ENCODE assay signal across 14 mouse cellular contexts in genomic region chr10:68061249-68061615, GRCm38 (mm10).
A peak's percentile ranks its signal among the peaks of the same experiment; 100 is the strongest.
DNase-seq lines count a peak whose midpoint lies in the region; ATAC-seq and TF ChIP-seq lines count a peak whose summit lies in the region.
"Had no signal": no experiment of that assay in that cellular context is flagged by ENCODE, and none has a peak within 500 bp of the region (broad histone marks: within the 10 kb centered on the region; RNA-seq: fewer than 3 reads in every experiment).

No protein-coding gene starts in this region.

- no peaks in the 10 kb centered on the region for H3K36me3 ChIP-seq in kidney, adult 2 months (ENCODE audit: control insufficient read depth, insufficient read depth, low read length)
- no peaks in the 10 kb centered on the region for H3K36me3 ChIP-seq in hindbrain, embryonic 10.5 days
- no peaks in the 10 kb centered on the region for H3K36me3 ChIP-seq in hindbrain, embryonic 16.5 days (ENCODE audit: control insufficient read depth, insufficient read depth, low read length)
- no peaks in the 10 kb centered on the region for H3K36me3 ChIP-seq in midbrain, embryonic 13.5 days
- H3K36me3 ChIP-seq: embryonic facial prominence, embryonic 13.5 days; heart, embryonic 13.5 days; limb, embryonic 13.5 days had no signal

- no peak for ATAC-seq in hindbrain, embryonic 16.5 days
- no peak for ATAC-seq in midbrain, embryonic 13.5 days

- H3K4me3 ChIP-seq in kidney, adult 2 months (ENCODE audit: insufficient read depth, low read depth, low read length) = no peak overlapping the region
- H3K4me3 ChIP-seq in hindbrain, embryonic 10.5 days = no peak overlapping the region
- H3K4me3 ChIP-seq in hindbrain, embryonic 16.5 days (ENCODE audit: low read length) = no peak overlapping the region
- H3K4me3 ChIP-seq in midbrain, embryonic 13.5 days (replicated peaks) = no peak overlapping the region
- H3K4me3 ChIP-seq: embryonic facial prominence, embryonic 13.5 days; heart, embryonic 13.5 days; limb, embryonic 13.5 days had no signal

- no peak for TF ChIP-seq POLR2A in kidney, adult 2 months (IDR thresholded peaks at IDR 0.05; ENCODE audit: low read depth, low read length)

- no peak overlapping the region for H3K9ac ChIP-seq in hindbrain, embryonic 16.5 days (ENCODE audit: low read depth, low read length)
- H3K9ac ChIP-seq in midbrain, embryonic 13.5 days (replicated peaks) = no peak overlapping the region
- H3K9ac ChIP-seq: embryonic facial prominence, embryonic 13.5 days; heart, embryonic 13.5 days; limb, embryonic 13.5 days had no signal

- no peaks in the 10 kb centered on the region for H3K4me1 ChIP-seq in kidney, adult 2 months (ENCODE audit: control insufficient read depth, insufficient read depth, low read length)
- H3K4me1 ChIP-seq in hindbrain, embryonic 10.5 days (replicated peaks) = peaks cover 26% of the 10 kb centered on the region
- H3K4me1 ChIP-seq in hindbrain, embryonic 16.5 days (ENCODE audit: control insufficient read depth, insufficient read depth, low read depth, low read length) = peaks cover 7% of the 10 kb centered on the region
- H3K4me1 ChIP-seq in midbrain, embryonic 13.5 days (replicated peaks) = peaks cover 32% of the 10 kb centered on the region

- 45% methylated on average over 8 of the region's 8 CpGs for WGBS in kidney, adult 2 months
- WGBS in hindbrain, embryonic 10.5 days = 68% methylated on average over 8 of the region's 8 CpGs
- 37% methylated on average over 8 of the region's 8 CpGs for WGBS in hindbrain, embryonic 16.5 days
- 30% methylated on average over 8 of the region's 8 CpGs for WGBS in midbrain, embryonic 13.5 days

- H3K27ac ChIP-seq in kidney, adult 2 months (ENCODE audit: insufficient read depth, low read depth, low read length) = peak overlapping the region; percentile 32; the same call in 1 of the 2 replicates
- H3K27ac ChIP-seq in hindbrain, embryonic 10.5 days = peak overlapping the region; percentile 75
- 0 out of 2 replicates have a peak overlapping the region, but pooled peaks have one; percentile 9 for H3K27ac ChIP-seq in hindbrain, embryonic 16.5 days (ENCODE audit: low read depth, low read length)
- peak overlapping the region; percentile 66 for H3K27ac ChIP-seq in midbrain, embryonic 13.5 days
- H3K27ac ChIP-seq: embryonic facial prominence, embryonic 13.5 days; heart, embryonic 13.5 days; layer of hippocampus, adult 2 months; limb, embryonic 13.5 days had no signal

- no peak for DNase-seq in kidney, adult 2 months
- DNase-seq in kidney, postnatal 10 days = no peak
- DNase-seq in hindbrain, embryonic 10.5 days (ENCODE audit: low spot score) = no peak
- no peak for DNase-seq in urinary bladder, postnatal 25 days (ENCODE audit: low spot score)
- no peak for DNase-seq in thymus, adult 18-20 months
- no peak for DNase-seq in right cerebral cortex, postnatal 4 days
- DNase-seq: cerebellum, adult 9-11 months; right cerebral cortex, postnatal 14 days had no signal

- no peak overlapping the region for H3K4me2 ChIP-seq in hindbrain, embryonic 16.5 days (ENCODE audit: low read length)
- H3K4me2 ChIP-seq in midbrain, embryonic 13.5 days (replicated peaks) = no peak overlapping the region
- H3K4me2 ChIP-seq: embryonic facial prominence, embryonic 13.5 days; heart, embryonic 13.5 days; limb, embryonic 13.5 days had no signal

- H3K9me3 ChIP-seq in hindbrain, embryonic 10.5 days = peaks cover 3% of the 10 kb centered on the region; the same call in 1 of the 2 replicates
- no peaks in the 10 kb centered on the region for H3K9me3 ChIP-seq in hindbrain, embryonic 16.5 days (ENCODE audit: control insufficient read depth, low read length)
- no peaks in the 10 kb centered on the region for H3K9me3 ChIP-seq in midbrain, embryonic 13.5 days
- H3K9me3 ChIP-seq: embryonic facial prominence, embryonic 13.5 days; limb, embryonic 13.5 days had no signal

- H3K27me3 ChIP-seq in kidney, adult 2 months (replicated peaks; ENCODE audit: control insufficient read depth, insufficient read depth, low read length) = no peaks in the 10 kb centered on the region
- no peaks in the 10 kb centered on the region for H3K27me3 ChIP-seq in hindbrain, embryonic 10.5 days (ENCODE audit: insufficient read depth, poor library complexity, severe bottlenecking)
- no peaks in the 10 kb centered on the region for H3K27me3 ChIP-seq in hindbrain, embryonic 16.5 days (replicated peaks; ENCODE audit: control insufficient read depth, insufficient read depth, low read length)
- no peaks in the 10 kb centered on the region for H3K27me3 ChIP-seq in midbrain, embryonic 13.5 days
- H3K27me3 ChIP-seq: embryonic facial prominence, embryonic 13.5 days; heart, embryonic 13.5 days; limb, embryonic 13.5 days had no signal

- no peak for TF ChIP-seq CTCF in kidney, adult 2 months (conservative IDR thresholded peaks at IDR 0.05; ENCODE audit: insufficient read depth, insufficient read length, low read depth, low read length)

Comparison
In these comparisons a context has a peak if more than half of its experiments do, and no peak if none do; other contexts are left out.
1. H3K27ac ChIP-seq: peak in every context shown above with its lines; median percentile 75 in hindbrain, embryonic 10.5 days; 66 in midbrain, embryonic 13.5 days; 32 in kidney, adult 2 months; 9 in hindbrain, embryonic 16.5 days.